Mouse (Mus musculus): ENCODE results near the gene Dact2. TPM values are rescaled to one million over a fixed set of nuclear protein-coding genes. Genes with fewer than 3 reads are reported as not detected.

Dact2 gene
- polyA plus RNA-seq, 1 experiment from 2014 or later: 3.7 TPM

DNA sequence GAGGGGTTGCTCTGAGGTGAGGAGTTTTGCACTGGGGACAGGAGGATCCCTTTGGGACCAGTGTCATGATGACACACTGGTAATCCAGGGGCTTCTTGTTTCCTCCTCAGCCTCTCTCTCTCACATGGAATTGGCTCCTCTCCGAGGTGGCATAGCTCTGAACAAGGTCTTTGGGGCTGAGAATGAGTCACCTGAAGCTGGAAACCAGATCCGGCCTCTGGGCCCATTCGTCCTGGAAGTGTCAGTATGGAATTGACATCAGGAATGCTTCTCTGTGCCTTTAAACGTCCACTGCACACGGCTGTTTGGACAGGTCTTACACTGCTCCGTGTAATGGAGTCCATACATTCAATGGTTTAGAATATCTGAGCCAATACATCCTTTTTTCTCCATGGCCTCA, 33.0 kb upstream of the Dact2 start:
- H3K4me2 ChIP-seq (ENCODE audit: low read length): no peak overlapping the region
- ATAC-seq: no peak
- no peaks in the 10 kb centered on the region for H3K4me1 ChIP-seq (ENCODE audit: control insufficient read depth, insufficient read depth, low read depth, low read length)
- no peaks in the 10 kb centered on the region for H3K27me3 ChIP-seq (replicated peaks; ENCODE audit: control insufficient read depth, insufficient read depth, low read length)
- H3K27ac ChIP-seq (ENCODE audit: low read depth, low read length): no peak overlapping the region
- H3K9ac ChIP-seq (ENCODE audit: low read depth, low read length): no peak overlapping the region
- no peaks in the 10 kb centered on the region for H3K9me3 ChIP-seq (ENCODE audit: control insufficient read depth, low read length)
- H3K4me3 ChIP-seq (ENCODE audit: low read length): no peak overlapping the region
- no peaks in the 10 kb centered on the region for H3K36me3 ChIP-seq (ENCODE audit: control insufficient read depth, insufficient read depth, low read length)
- 75% methylated on average over 6 of the region's 6 CpGs for WGBS

DNA sequence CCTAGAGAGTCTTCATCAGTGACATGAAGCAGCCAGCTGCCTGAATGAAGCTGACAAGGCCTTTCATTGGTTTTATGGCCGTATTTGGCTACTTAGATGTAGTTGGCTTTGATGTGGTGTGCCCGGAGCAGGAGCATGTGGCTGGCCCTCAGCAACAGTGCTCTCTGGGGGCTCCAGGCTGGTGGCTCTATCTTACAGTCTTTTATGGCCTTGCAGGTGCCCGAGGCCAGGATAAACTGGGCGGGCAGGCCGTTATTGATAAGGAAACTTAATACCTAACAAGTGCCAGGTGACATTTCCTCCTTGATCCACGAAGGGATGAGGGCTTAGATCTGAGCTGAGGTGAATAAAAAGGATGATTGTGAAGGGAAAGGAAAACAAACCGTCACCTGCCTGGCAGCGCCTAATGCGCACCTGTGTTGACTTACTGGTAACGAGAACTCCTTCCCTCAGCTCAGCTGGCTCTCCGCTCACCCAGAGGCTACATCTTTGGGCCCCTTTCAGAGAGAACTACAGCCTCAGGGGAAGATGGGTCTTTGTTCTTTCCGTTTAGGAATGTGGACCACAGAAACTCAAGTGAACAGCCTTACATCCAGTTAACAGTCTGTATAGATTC, 30.8 kb upstream of the Dact2 start:
- Histone ChIP-seq H3K9me3 (ENCODE audit: control insufficient read depth, low read length) (no peaks in the 10 kb centered on the region), H3K27me3 (replicated peaks; ENCODE audit: control insufficient read depth, insufficient read depth, low read length) (no peaks in the 10 kb centered on the region), H3K27ac (ENCODE audit: low read depth, low read length) (no peak overlapping the region), H3K4me1 (ENCODE audit: control insufficient read depth, insufficient read depth, low read depth, low read length) (peaks cover 5% of the 10 kb centered on the region), H3K4me3 (ENCODE audit: low read length) (no peak overlapping the region), H3K36me3 (ENCODE audit: control insufficient read depth, insufficient read depth, low read length) (no peaks in the 10 kb centered on the region), H3K9ac (ENCODE audit: low read depth, low read length) (no peak overlapping the region), H3K4me2 (ENCODE audit: low read length) (no peak overlapping the region)
- ATAC-seq: no peak
- WGBS: 75% methylated on average over 12 of the region's 12 CpGs

- no peak for ATAC-seq
- no peak overlapping the region for H3K27ac ChIP-seq (ENCODE audit: low read depth, low read length)
- 68% methylated on average over 4 of the region's 4 CpGs for WGBS
- H3K4me1 ChIP-seq (ENCODE audit: control insufficient read depth, insufficient read depth, low read depth, low read length): peaks cover 5% of the 10 kb centered on the region
- no peaks in the 10 kb centered on the region for H3K36me3 ChIP-seq (ENCODE audit: control insufficient read depth, insufficient read depth, low read length)
- H3K9me3 ChIP-seq (ENCODE audit: control insufficient read depth, low read length): no peaks in the 10 kb centered on the region
- H3K9ac ChIP-seq (ENCODE audit: low read depth, low read length): no peak overlapping the region
- no peak overlapping the region for H3K4me3 ChIP-seq (ENCODE audit: low read length)
- no peaks in the 10 kb centered on the region for H3K27me3 ChIP-seq (replicated peaks; ENCODE audit: control insufficient read depth, insufficient read depth, low read length)
- H3K4me2 ChIP-seq (ENCODE audit: low read length): no peak overlapping the region
These were observed 29.6 kb upstream of the Dact2 start for GRCm38 (mm10) chr17:14233658-14234057.

DNA sequence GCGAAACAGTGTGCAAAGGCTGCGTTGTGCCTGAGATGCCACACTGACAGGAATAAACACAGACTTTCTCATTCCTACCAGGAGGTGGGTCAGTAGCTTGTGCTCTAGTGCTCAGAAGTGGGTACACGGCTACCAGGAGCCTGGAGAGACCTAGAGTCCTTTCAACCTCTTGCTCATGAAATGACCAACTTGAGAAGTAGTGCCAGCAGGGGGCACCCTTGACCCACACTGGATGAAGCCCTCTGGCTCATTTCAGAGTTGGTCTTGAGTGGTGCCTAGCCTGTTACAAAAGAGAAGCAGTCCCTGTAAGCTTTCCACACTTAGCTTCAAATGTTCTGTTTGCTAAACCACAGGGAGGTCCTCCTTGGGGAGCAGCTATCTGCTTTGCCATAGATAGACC, 28.5 kb upstream of the Dact2 start:
- no peak overlapping the region for H3K4me3 ChIP-seq (ENCODE audit: low read length)
- WGBS: 56% methylated on average over 3 of the region's 3 CpGs
- peak; percentile 55 for ATAC-seq
- H3K4me1 ChIP-seq (ENCODE audit: control insufficient read depth, insufficient read depth, low read depth, low read length): peaks cover 5% of the 10 kb centered on the region
- H3K9me3 ChIP-seq (ENCODE audit: control insufficient read depth, low read length): no peaks in the 10 kb centered on the region
- no peaks in the 10 kb centered on the region for H3K27me3 ChIP-seq (replicated peaks; ENCODE audit: control insufficient read depth, insufficient read depth, low read length)
- H3K27ac ChIP-seq (ENCODE audit: low read depth, low read length): no peak overlapping the region
- no peak overlapping the region for H3K9ac ChIP-seq (ENCODE audit: low read depth, low read length)
- H3K4me2 ChIP-seq (ENCODE audit: low read length): no peak overlapping the region
- H3K36me3 ChIP-seq (ENCODE audit: control insufficient read depth, insufficient read depth, low read length): no peaks in the 10 kb centered on the region

- H3K9ac ChIP-seq (ENCODE audit: low read depth, low read length): no peak overlapping the region
- H3K9me3 ChIP-seq (ENCODE audit: control insufficient read depth, low read length): no peaks in the 10 kb centered on the region
- H3K27me3 ChIP-seq (replicated peaks; ENCODE audit: control insufficient read depth, insufficient read depth, low read length): no peaks in the 10 kb centered on the region
- WGBS: 20% methylated on average over 13 of the region's 13 CpGs
- peaks cover 5% of the 10 kb centered on the region for H3K4me1 ChIP-seq (ENCODE audit: control insufficient read depth, insufficient read depth, low read depth, low read length)
- H3K27ac ChIP-seq (ENCODE audit: low read depth, low read length): no peak overlapping the region
- H3K4me2 ChIP-seq (ENCODE audit: low read length): no peak overlapping the region
- peak; percentile 44; the same call in 1 of the 2 replicates for ATAC-seq
- no peaks in the 10 kb centered on the region for H3K36me3 ChIP-seq (ENCODE audit: control insufficient read depth, insufficient read depth, low read length)
- H3K4me3 ChIP-seq (ENCODE audit: low read length): no peak overlapping the region
These were observed 26.8 kb upstream of the Dact2 start for GRCm38 (mm10) chr17:14230698-14231430.

GRCm38 (mm10) chr17:14228381-14228780, 24.3 kb upstream of the Dact2 start:
- Histone ChIP-seq H3K4me1 (ENCODE audit: control insufficient read depth, insufficient read depth, low read depth, low read length) (peaks cover 5% of the 10 kb centered on the region), H3K27me3 (replicated peaks; ENCODE audit: control insufficient read depth, insufficient read depth, low read length) (no peaks in the 10 kb centered on the region), H3K9me3 (ENCODE audit: control insufficient read depth, low read length) (no peaks in the 10 kb centered on the region), H3K9ac (ENCODE audit: low read depth, low read length) (no peak overlapping the region), H3K36me3 (ENCODE audit: control insufficient read depth, insufficient read depth, low read length) (no peaks in the 10 kb centered on the region), H3K27ac (ENCODE audit: low read depth, low read length) (no peak overlapping the region), H3K4me2 (ENCODE audit: low read length) (no peak overlapping the region), H3K4me3 (ENCODE audit: low read length) (no peak overlapping the region)
- 85% methylated on average over 4 of the region's 4 CpGs for WGBS
- ATAC-seq: no peak

DNA sequence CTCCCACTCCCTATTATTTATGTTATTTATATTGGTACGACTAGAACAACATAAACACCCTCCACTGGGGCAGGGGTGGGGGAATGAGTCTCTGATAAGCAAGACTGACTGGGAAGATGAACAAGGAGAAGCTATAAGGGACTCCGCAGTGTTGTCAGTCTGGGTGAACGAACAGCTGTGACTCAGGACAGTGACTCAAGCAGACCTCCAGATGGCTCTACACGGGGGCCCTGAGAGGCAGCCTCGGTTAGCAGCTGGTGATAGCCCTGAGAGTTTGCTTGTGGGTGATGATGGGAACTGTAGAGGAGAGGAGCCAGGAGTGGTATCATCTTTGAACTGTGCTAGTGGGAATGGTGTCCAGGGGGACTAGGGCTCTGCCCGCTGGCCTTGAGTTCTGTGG, 23.5 kb upstream of the Dact2 start:
- no peaks in the 10 kb centered on the region for H3K36me3 ChIP-seq (ENCODE audit: control insufficient read depth, insufficient read depth, low read length)
- H3K9ac ChIP-seq (ENCODE audit: low read depth, low read length): no peak overlapping the region
- ATAC-seq: no peak
- H3K4me2 ChIP-seq (ENCODE audit: low read length): no peak overlapping the region
- H3K27ac ChIP-seq (ENCODE audit: low read depth, low read length): no peak overlapping the region
- H3K4me3 ChIP-seq (ENCODE audit: low read length): no peak overlapping the region
- 45% methylated on average over 6 of the region's 6 CpGs for WGBS
- H3K9me3 ChIP-seq (ENCODE audit: control insufficient read depth, low read length): no peaks in the 10 kb centered on the region
- peaks cover 5% of the 10 kb centered on the region for H3K4me1 ChIP-seq (ENCODE audit: control insufficient read depth, insufficient read depth, low read depth, low read length)
- no peaks in the 10 kb centered on the region for H3K27me3 ChIP-seq (replicated peaks; ENCODE audit: control insufficient read depth, insufficient read depth, low read length)

DNA sequence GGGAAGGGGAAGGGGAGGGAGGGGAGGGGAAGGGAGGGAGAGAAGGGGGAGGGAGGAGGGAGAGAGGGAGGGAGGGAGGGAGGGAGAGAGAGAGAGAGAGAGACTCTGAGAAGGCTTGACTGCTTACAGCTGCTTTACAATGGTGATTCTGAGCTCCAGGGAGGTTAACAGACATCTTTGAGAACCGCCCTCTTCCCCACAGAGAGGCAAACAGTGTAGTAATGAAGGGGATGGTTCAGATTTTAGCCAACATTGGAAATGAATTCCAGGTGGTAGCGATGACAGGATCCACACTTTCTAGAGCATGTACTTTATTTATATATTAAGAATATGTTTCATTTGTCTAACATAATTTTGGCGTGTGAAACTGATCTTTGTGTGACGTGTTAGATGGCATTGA, 22.7 kb upstream of the Dact2 start:
- H3K27ac ChIP-seq (ENCODE audit: low read depth, low read length): no peak overlapping the region
- WGBS: 33% methylated on average over 4 of the region's 4 CpGs
- no peaks in the 10 kb centered on the region for H3K27me3 ChIP-seq (replicated peaks; ENCODE audit: control insufficient read depth, insufficient read depth, low read length)
- no peak for ATAC-seq
- H3K9me3 ChIP-seq (ENCODE audit: control insufficient read depth, low read length): no peaks in the 10 kb centered on the region
- H3K4me1 ChIP-seq (ENCODE audit: control insufficient read depth, insufficient read depth, low read depth, low read length): peaks cover 5% of the 10 kb centered on the region
- H3K4me2 ChIP-seq (ENCODE audit: low read length): no peak overlapping the region
- no peak overlapping the region for H3K9ac ChIP-seq (ENCODE audit: low read depth, low read length)
- H3K36me3 ChIP-seq (ENCODE audit: control insufficient read depth, insufficient read depth, low read length): no peaks in the 10 kb centered on the region
- no peak overlapping the region for H3K4me3 ChIP-seq (ENCODE audit: low read length)

DNA sequence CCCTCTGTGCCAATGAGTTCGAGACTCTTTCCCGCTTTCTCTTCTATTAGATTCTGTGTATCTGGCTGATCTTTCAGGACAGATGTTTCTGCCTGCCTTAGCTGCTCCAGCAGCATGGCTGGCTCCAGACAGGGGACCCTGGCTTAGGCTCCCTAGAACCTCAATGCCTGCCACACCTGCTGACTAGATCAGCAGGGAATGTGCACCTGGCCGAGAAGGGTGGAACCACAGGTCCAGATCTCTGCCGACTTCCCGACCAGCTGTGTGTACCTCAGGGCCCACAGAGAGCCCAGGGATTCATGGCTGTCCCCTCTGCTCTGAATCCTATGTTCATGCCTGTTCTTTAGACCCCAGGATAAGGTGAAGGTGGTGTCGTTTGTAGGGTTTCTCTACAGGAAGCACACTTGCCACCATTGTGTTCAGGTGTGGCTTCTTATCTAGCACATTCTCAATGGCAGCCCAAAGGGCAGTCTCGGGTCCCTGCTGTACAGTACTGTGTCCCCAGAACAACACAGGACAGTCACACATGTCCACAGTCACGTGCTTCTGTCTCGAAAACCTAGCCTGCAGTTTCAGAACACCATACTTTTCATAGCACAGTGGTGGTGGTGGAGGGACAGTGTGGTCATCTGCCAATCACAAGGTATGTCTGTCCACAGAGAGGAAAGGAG, 22.0 kb upstream of the Dact2 start:
- Histone ChIP-seq H3K4me1 (ENCODE audit: control insufficient read depth, insufficient read depth, low read depth, low read length) (peaks cover 3% of the 10 kb centered on the region), H3K9me3 (ENCODE audit: control insufficient read depth, low read length) (no peaks in the 10 kb centered on the region), H3K9ac (ENCODE audit: low read depth, low read length) (no peak overlapping the region), H3K27ac (ENCODE audit: low read depth, low read length) (no peak overlapping the region), H3K4me3 (ENCODE audit: low read length) (no peak overlapping the region), H3K4me2 (ENCODE audit: low read length) (no peak overlapping the region), H3K36me3 (ENCODE audit: control insufficient read depth, insufficient read depth, low read length) (no peaks in the 10 kb centered on the region), H3K27me3 (replicated peaks; ENCODE audit: control insufficient read depth, insufficient read depth, low read length) (no peaks in the 10 kb centered on the region)
- 78% methylated on average over 9 of the region's 9 CpGs for WGBS
- no peak for ATAC-seq
